Mouse (Mus musculus): Measurements from ENCODE around the gene Gm21411. TPM values are rescaled to one million over a fixed set of nuclear protein-coding genes. Genes with fewer than 3 reads are reported as not detected.

The Gm21411 gene
- not detected for polyA plus RNA-seq (2017; shearing (Covaris generic))

GRCm38 (mm10) chr4:146909386-146910137, at the start of gene Gm21411:
Gene Gm21411, minus strand, starts transcription at chr4:146909590.

Other genes with a start within 250 kb of the Gm21411 start
- gene Zfp989, start 62.4 kb upstream of the Gm21411 start, polyA plus RNA-seq (2017; shearing (Covaris generic)) = 1.3 TPM
- gene Rex2, start 112.3 kb upstream of the Gm21411 start, polyA plus RNA-seq (2017; shearing (Covaris generic)) = not detected
- 2.2 TPM for gene Zfp991, start 222.4 kb upstream of the Gm21411 start, polyA plus RNA-seq (2017; shearing (Covaris generic))

All from naive thymus-derived CD4-positive, alpha-beta T cell, adult 5 months (primary cell).